Mouse (Mus musculus) right cerebral cortex, postnatal 25 days (tissue): Measurements from ENCODE around the gene Kdm4b.

ENCODE experiments used
- DNase-seq: peaks from one replicate; pipeline ENCODE4 v3.0.0; 2022

Gene Kdm4b

DNA sequence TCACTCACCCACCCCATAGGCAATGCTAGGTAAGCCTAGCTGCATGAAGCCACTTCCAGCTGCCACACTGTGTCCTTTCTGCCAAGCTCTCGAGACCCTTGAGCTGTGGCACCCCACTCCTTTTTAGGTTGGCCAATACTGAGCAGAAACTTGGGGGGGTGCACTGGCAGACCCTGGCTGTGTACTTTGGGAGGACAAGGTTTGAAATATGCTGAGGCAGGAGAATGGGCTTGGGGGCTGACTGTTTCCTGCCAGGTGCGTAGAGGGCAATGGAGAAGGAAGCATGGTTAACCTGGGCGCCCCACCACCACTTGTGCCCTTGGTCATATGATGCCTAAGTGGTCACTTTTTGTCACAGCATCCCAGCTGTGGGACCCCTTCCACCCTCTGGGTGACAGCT, 118.9 kb downstream of the Kdm4b start:
- DNase-seq: no peak

DNA sequence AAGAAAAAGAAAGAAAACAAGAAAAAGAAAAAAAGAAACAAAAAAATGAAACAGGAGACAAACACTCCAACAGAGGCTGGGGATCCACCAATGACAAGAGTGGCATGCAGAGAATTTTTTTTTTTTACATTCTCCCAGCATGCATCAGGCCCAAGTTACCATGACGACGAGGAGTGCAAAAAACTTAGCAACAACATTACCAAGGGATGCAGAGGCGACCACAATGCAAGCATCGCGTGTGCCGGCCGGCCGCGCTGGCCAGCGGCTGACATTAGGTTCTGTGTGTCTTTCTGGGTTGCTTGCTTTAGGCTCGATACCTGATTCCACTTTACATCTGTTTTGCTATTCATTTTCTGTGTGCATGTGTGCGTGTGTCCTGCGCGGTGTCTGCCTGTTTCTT, 119.5 kb downstream of the Kdm4b start:
- peak; percentile 59 for DNase-seq

DNA sequence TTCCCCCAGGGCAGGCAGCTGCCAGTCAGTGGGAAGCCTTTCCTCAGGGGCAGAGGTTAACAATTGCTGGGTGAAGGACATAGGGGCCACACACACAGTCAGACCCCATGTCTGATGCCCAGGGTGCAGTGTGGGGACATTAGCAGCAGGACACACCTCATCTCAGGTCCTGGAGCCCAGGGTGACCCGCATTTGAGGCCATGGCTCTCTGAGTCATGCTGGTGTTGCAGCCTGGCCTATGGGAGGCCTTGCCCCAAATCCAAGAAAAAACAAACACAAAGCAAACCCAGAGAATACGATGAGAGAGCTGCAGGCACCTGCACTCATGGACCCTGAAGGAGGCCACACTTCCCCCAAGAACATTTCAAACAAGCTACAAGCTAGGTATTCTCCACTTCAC, 121.9 kb downstream of the Kdm4b start:
- no peak for DNase-seq
